Mouse (Mus musculus) cerebral cortex, adult 2 months (tissue): ENCODE data around the gene Atp6v1g1.

Experiments
- WGBS: fragments of 180-500 bp; shearing (Covaris S2); methylation state at CpG from one replicate; pipeline ENCODE4 v1.1.7; 2018; 5-methylcytosine and 5-hydroxymethylcytosine counted together

Gene Atp6v1g1

GRCm38 (mm10) chr4:63579649-63580048 lies 35.1 kb downstream of the Atp6v1g1 start:
- WGBS, result 89% methylated on average over 14 of the region's 14 CpGs

- 45% methylated on average over 6 of the region's 6 CpGs for WGBS
Measured at GRCm38 (mm10) chr4:63580078-63580477, 35.5 kb downstream of the Atp6v1g1 start.

GRCm38 (mm10) chr4:63582580-63582979 lies 38.0 kb downstream of the Atp6v1g1 start:
- 90% methylated on average over 5 of the region's 5 CpGs for WGBS

- 94% methylated on average over 10 of the region's 10 CpGs for WGBS
Measured at GRCm38 (mm10) chr4:63585216-63585615, 40.6 kb downstream of the Atp6v1g1 start.

GRCm38 (mm10) chr4:63586240-63586639 lies 41.7 kb downstream of the Atp6v1g1 start:
- 85% methylated on average over 2 of the region's 2 CpGs for whole genome bisulfite sequencing

- 83% methylated on average over 7 of the region's 7 CpGs for WGBS
Measured at GRCm38 (mm10) chr4:63589987-63590386, 45.4 kb downstream of the Atp6v1g1 start.

GRCm38 (mm10) chr4:63590538-63590937 lies 46.0 kb downstream of the Atp6v1g1 start:
- WGBS, result 77% methylated on average over 4 of the region's 4 CpGs

GRCm38 (mm10) chr4:63594459-63595110 lies 50.0 kb downstream of the Atp6v1g1 start:
- WGBS, result 75% methylated on average over 5 of the region's 5 CpGs

- 84% methylated on average over 10 of the region's 10 CpGs for WGBS
Measured at GRCm38 (mm10) chr4:63595259-63595658, 50.7 kb downstream of the Atp6v1g1 start.

- over 99% methylated on average over 4 of the region's 4 CpGs for WGBS
Measured at GRCm38 (mm10) chr4:63596010-63596409, 51.4 kb downstream of the Atp6v1g1 start.
